Mouse (Mus musculus) B cell, adult 2 months (primary cell): Measurements from ENCODE around the gene Il17ra.
A peak's percentile ranks its signal among the peaks of the same experiment; 100 is the strongest.

Source experiments
- DNase-seq, 2 experiments: peaks; one replicate each; pipeline ENCODE4 v3.0.0; 2022

Il17ra gene

GRCm38 (mm10) chr6:120472455-120473140, 9.6 kb downstream of the Il17ra start:
- no peak for DNase-seq

DNA sequence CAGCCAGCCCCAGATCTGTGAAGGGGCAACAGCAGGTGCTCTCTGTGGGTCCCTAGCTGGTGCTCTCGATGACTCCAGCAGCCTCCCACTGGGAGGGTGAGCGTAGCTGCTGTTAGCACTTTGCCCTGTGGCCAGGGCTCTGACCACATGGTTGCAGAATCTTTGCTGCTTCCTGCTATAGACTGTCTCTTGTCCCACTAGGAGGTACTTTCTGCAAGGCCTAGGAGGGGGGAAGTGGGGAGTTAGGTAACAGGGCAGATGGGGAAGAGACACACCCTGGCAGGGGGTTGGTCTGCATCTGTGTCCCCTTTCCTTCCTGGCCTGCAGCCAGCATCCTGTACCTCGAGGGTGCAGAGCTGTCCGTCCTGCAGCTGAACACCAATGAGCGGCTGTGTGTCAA, 10.4 kb downstream of the Il17ra start:
- DNase-seq, result peak; percentile 38 to 44

- DNase-seq, result no peak
Measured at GRCm38 (mm10) chr6:120475288-120475687, 12.2 kb downstream of the Il17ra start.

- no peak for DNase-seq
Measured at GRCm38 (mm10) chr6:120479302-120479701, 16.3 kb downstream of the Il17ra start.

- no peak for DNase-seq
Measured at GRCm38 (mm10) chr6:120480361-120480760, 17.3 kb downstream of the Il17ra start.

- peak; percentile 68 to 74 for DNase-seq
Measured at GRCm38 (mm10) chr6:120481538-120481937, 18.5 kb downstream of the Il17ra start.

DNA sequence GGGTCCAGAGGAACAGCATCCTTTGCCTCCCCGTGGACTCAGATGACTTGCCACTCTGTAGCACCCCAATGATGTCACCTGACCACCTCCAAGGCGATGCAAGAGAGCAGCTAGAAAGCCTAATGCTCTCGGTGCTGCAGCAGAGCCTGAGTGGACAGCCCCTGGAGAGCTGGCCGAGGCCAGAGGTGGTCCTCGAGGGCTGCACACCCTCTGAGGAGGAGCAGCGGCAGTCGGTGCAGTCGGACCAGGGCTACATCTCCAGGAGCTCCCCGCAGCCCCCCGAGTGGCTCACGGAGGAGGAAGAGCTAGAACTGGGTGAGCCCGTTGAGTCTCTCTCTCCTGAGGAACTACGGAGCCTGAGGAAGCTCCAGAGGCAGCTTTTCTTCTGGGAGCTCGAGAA, 19.0 kb downstream of the Il17ra start:
- no peak for DNase-seq

- no peak for DNase-seq
Measured at GRCm38 (mm10) chr6:120482756-120483155, 19.7 kb downstream of the Il17ra start.

DNA sequence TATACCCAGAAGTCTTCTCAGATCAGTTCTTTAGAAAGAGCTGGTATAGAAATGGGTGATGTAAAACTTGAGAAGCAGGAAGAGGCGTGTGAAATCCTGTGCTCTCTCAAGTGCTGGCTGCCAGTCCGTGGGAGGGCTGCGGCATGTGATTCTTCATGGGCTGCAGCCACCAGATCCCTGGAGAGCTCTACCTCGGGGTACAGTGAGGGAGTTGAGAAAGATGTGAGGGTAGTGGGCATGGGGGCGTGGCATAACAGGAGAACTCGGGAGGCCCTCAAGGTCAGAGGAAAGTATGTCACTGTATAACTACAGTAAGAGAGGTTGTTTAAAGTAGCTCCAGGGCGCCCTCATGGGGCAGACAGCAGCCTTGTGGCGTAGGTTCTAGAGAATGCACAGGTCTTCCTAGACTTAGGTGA, 20.2 kb downstream of the Il17ra start:
- peak; percentile 78 to 82 for DNase-seq

DNA sequence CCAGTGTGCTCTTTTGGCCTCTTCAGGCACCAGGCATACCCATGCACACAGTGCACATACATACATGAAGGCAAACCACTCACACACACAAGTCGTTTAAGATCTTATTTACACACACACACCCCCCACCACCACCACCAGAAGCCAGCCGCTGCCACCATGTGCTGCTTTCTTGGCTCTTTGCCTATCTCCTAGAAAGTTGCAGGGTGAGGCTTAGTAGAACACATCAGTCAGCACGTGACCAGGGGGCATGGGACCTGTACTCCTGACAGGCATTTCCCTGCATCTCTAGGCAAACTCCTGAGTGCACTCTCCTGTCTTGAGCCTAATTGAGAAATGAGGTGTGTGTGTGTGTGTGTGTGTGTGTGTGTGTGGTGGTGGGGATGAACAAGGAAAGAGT, 22.0 kb downstream of the Il17ra start:
- no peak for DNase-seq

- DNase-seq, result no peak
Measured at GRCm38 (mm10) chr6:120486051-120486510, 23.0 kb downstream of the Il17ra start.

DNA sequence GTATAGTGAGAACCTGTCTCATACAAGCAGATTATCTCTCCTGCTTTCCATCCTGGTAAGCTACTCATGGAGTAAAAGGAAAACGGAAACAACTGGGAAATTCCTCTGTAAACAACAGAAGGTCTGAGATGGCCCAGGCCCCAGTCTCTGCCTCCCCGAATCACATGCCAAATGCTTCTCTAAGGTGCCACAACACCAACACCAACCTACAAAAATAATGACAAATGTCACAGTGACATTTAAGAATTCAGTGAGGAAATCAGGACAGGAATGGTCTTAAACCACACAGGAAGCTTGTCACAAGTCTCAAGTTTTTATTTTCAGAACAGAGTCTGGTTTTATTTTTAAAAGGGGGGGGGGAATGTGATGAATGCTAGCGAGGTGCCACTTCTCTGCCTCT, 25.6 kb downstream of the Il17ra start:
- no peak for DNase-seq

DNA sequence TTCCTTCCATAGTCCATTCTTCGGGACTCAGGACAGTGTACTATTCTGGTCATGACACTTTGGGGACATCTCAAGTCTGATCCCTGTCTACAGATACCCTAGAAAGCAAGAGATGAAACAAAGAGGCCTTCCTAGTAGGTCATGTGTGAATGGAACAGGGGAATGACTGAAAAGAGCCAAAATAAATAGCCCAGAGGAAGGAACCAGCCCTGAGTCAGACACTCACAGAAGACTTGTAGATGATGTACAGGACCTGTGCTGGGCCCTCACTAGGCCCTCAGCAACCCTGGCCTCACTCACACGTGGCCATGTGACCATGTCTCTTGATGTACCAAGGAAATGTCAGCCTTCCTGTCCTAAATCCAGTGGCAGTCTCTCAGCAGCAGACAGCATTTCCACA, 26.4 kb downstream of the Il17ra start:
- no peak for DNase-seq

GRCm38 (mm10) chr6:120491064-120491463, 28.0 kb downstream of the Il17ra start:
- no peak for DNase-seq

DNA sequence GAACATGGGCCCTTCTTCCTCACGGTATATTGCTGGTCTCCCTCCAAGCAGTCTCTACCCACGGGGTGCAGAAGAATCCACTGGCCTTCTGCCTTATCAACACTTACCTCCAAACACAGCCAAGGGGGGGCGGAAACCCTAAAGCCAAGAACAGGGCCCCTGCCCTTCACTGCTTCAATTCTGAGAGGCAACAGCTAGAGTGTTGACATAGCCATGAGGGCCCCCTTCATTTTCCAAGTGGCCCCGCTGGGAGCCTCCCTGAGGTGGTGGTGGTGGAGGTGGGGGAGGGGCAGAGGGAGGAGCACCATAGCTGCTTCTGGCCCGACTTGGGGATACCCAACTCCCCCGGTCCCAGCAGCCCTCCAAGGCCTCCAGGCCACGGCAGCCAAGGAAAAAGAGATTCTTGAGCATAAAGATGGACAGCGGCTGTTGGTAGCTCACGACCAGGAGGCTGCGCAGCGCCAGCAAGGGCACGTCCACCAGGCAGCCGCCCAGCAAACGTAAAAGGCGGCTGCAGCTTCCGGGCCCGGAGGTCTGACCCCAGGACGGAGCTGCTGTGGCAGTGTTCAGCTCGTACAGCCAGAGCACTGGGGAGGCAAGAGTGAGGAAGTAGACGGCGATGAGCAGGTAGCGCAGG, 28.9 kb downstream of the Il17ra start:
- DNase-seq, result no peak

DNA sequence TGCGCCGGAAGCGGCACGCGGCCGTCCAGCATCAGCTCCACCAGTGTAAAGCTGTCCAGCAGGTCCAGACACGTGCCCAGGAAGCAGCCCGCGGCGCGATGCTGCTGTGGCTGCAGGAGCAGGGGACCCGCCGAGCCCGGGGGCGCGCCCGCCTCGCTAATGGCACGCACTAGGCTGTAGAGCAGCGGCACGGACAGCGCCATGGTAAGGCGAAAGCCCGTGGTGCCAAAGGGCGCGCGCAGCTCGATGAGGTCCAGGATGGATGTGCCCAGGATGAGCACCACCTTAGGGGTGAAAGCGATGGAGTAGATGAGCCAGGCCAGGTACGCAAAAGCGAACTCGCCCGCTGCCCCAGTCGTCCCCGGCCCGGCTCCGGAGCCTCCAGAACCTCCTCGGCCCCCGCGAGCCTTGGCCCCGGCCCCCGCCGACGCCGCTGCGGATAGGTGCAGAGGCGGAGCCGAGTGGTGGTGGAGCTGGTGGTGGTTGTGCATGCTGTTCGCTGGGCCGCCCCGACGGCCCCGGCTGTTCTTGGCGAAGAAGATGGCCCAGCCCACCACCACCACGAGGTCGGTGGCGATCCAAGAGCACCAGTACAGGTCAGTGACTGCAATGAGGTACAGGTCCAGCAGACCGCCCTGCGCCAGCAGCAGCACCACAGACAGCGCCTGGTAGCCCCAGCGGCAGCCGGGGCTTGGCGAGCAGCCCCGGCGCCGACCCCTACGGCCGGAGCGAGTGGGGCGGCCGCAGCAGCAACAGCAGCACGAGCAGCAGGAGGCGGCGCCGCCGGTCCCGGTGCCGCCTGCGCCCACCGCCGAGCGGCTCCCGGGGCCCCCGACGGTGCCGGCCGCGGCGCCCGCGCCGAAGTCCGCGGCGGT, 29.7 kb downstream of the Il17ra start:
- peak; percentile 47 to 61 for DNase-seq

GRCm38 (mm10) chr6:120493374-120494181, 30.5 kb downstream of the Il17ra start, which contains the start of gene Tmem121b:
Gene Tmem121b (minus strand): TSS chr6:120493807.
- DNase-seq, result peak; percentile 44 to 48

- DNase-seq, result no peak
Measured at GRCm38 (mm10) chr6:120496544-120496943, 33.5 kb downstream of the Il17ra start.

DNA sequence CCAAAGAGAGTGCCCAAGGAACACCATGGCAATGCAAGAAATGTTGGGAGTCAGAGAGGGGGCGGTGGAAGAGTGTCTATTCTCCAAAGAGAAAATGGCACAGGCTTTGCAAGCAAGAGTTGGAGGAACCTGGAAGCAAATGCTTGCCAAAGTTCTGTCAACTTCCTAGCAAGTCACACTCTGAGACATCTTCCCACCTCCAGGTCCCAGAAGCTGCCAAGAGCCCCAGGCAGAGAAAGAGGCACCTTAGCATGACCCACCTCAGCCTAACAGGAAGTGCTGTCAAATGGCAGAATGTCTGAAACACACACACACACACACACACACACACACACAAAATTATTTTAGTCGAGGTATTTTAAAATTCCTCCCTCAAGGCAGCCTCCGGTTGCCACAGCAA, 41.0 kb downstream of the Il17ra start:
- DNase-seq, result no peak

- no peak for DNase-seq
Measured at GRCm38 (mm10) chr6:120505531-120505930, 42.5 kb downstream of the Il17ra start.

DNA sequence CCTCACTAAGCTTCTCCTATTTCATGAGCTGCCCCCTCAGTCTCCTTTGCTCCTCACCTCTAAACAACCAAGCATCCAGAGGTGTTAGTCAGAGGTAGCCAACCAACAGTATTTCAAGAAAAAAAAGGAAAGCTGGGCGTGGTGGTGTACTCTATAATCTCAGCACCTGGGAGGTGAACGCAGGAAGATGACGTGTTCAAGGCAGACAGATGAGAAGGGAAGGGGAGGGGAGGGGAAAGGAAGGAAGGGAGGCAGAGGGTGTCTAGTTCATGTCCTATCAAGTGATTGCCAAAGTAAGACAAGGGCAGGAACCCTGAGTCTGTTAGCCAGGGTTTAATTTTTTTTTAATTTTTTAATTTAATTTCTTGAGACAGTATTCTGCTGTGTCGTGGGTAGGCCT, 45.6 kb downstream of the Il17ra start:
- no peak for DNase-seq

- DNase-seq, result no peak
Measured at GRCm38 (mm10) chr6:120509975-120510374, 46.9 kb downstream of the Il17ra start.

GRCm38 (mm10) chr6:120510425-120510824, 47.4 kb downstream of the Il17ra start:
- DNase-seq, result no peak
